Mouse (Mus musculus): ENCODE results near the gene Fign. TPM values are rescaled to one million over a fixed set of nuclear protein-coding genes. Genes with fewer than 3 reads are reported as not detected.

The Fign gene
- 10 to 100 TPM in 1 of 2 experiments, 1 to 10 TPM in 1; 8.3 to 17.5 TPM for total RNA-seq (2021)
- polyA plus RNA-seq (2012; rRNA removed) = 5.0 and 8.9 TPM in 2 replicates
- long read RNA-seq = 0 reads

DNA sequence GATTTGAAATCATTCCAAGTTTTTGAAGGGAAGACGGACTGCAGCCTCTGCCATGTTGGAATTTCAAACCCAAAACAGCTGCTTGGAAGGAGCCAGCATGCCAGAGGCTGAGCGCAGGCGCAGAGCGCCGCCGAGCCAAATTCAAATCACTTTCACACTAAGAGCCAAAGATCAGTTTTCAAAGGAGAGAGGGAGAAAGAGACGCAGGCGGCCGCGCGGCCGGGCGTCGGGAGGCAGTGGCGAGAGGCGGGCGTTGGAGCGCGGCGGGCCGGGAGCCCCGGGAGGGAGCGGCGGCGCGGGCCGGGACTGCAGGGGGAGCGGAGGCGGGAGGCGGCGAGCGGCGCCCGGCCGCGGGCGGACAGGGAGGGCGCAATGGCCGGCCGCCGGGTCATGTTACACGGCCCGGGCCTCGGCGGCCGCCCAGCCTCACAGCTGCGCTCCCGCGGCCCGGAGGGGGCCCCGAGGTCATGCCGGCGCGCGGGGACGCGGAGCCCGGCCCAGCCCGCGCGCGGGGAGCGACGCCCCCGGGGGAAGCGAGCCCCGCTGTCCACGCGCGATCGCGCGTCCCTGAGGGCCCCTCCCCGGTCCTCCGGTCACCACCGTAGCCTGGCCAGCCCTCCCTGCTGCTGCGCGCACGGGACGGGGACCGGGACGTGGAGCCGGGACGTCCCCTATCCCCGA lies at the start of gene Fign:
Gene Fign, minus strand, starts transcription at position 102 of the 681 bp plus-strand sequence.
- Histone ChIP-seq H3K9ac (ENCODE audit: low read depth, low read length) (peak within 1 kb of the TSS; percentile 75), H3K27me3 (ENCODE audit: control insufficient read depth, insufficient read depth, low read length) (no peaks in the 10 kb centered on the region), H3K4me1 (ENCODE audit: control insufficient read depth, insufficient read depth, low read length) (no peaks in the 10 kb centered on the region), H3K79me2 (replicated peaks; ENCODE audit: control insufficient read depth, insufficient read depth, low read length) (no peaks in the 10 kb centered on the region), H3K27ac (peak within 1 kb of the TSS; percentile 62), H3K36me3 (ENCODE audit: control insufficient read depth, insufficient read depth, low read length) (no peaks in the 10 kb centered on the region), H3K4me3 (peak within 1 kb of the TSS; percentile 70)
- TF ChIP-seq EP300 (IDR thresholded peaks at IDR 0.05; ENCODE audit: insufficient read depth, low read depth, low read length) = no peak
- peak; percentile 12; the same call in 1 of the 2 replicates for TF ChIP-seq CTCF (IDR thresholded peaks at IDR 0.05)
- TF ChIP-seq POLR2A (IDR thresholded peaks at IDR 0.05; ENCODE audit: insufficient read depth, low read depth, low read length) = peak; percentile 58; the same call in 1 of the 2 replicates
- under 1% methylated on average over 76 of the region's 85 CpGs for WGBS
- intact Hi-C loops (cut with DNase I) = loop anchor here (2.0 to 10.0 kb wide), 4 partner anchors 15 to 173 kb away; no protein-coding TSS in a partner anchor
- DNase-seq = peak; percentile 80 to 87

DNA sequence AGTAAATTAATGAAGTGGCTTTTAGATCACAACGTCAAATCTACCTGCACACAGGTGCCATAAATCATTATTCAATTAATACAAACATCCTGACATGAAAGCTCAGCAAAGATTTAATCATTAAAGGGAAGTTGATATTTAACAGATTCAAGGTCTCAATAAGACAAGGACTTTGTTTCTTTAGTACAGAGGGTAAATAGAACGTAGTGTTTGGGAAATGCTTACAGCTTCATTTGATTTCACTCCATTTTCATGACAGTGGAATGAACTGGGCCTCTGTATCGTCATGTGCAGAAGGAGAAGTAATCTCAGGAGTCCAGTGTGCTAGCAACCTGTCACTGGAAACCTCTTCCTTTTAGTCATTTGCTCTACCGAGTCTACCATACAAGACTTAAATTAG lies 35.8 kb upstream of the Fign start:
- WGBS = 78% methylated on average over 4 of the region's 4 CpGs
- Histone ChIP-seq H3K4me1 (ENCODE audit: control insufficient read depth, insufficient read depth, low read length) (no peaks in the 10 kb centered on the region), H3K4me3 (no peak overlapping the region), H3K27me3 (ENCODE audit: control insufficient read depth, insufficient read depth, low read length) (no peaks in the 10 kb centered on the region), H3K79me2 (replicated peaks; ENCODE audit: control insufficient read depth, insufficient read depth, low read length) (no peaks in the 10 kb centered on the region), H3K9ac (ENCODE audit: low read depth, low read length) (no peak overlapping the region), H3K27ac (no peak overlapping the region), H3K36me3 (ENCODE audit: control insufficient read depth, insufficient read depth, low read length) (no peaks in the 10 kb centered on the region)
- intact Hi-C loops (cut with DNase I) = no loop called here
- no peak for DNase-seq
- TF ChIP-seq CTCF (IDR thresholded peaks at IDR 0.05) = no peak
- no peak for TF ChIP-seq POLR2A (IDR thresholded peaks at IDR 0.05; ENCODE audit: insufficient read depth, low read depth, low read length)
- no peak for TF ChIP-seq EP300 (IDR thresholded peaks at IDR 0.05; ENCODE audit: insufficient read depth, low read depth, low read length)

DNA sequence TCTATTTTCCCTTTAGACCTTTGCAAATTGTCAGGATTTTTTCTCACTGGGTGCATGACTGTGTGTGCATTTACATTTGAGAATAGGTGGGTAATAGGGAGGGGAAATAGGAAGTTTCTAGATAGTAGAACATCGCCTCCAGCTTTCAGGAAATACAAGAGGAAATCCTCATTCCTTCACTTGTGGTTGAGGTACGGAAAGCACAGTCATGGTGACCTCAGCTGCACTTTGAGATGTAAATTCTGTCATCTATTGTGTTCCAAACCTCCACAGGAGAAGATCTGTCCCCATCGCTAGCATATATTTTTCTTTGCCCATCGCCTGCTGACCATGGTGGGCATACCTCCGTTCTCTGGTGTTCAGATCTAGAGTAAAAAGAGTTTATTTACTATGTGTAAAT lies 22.7 kb upstream of the Fign start:
- Histone ChIP-seq H3K4me3 (no peak overlapping the region), H3K27me3 (ENCODE audit: control insufficient read depth, insufficient read depth, low read length) (no peaks in the 10 kb centered on the region), H3K4me1 (ENCODE audit: control insufficient read depth, insufficient read depth, low read length) (no peaks in the 10 kb centered on the region), H3K27ac (no peak overlapping the region), H3K36me3 (ENCODE audit: control insufficient read depth, insufficient read depth, low read length) (no peaks in the 10 kb centered on the region), H3K9ac (ENCODE audit: low read depth, low read length) (no peak overlapping the region), H3K79me2 (replicated peaks; ENCODE audit: control insufficient read depth, insufficient read depth, low read length) (no peaks in the 10 kb centered on the region)
- intact Hi-C loops (cut with DNase I) = no loop called here
- no peak for DNase-seq
- TF ChIP-seq POLR2A (IDR thresholded peaks at IDR 0.05; ENCODE audit: insufficient read depth, low read depth, low read length) (no peak), CTCF (IDR thresholded peaks at IDR 0.05) (no peak), EP300 (IDR thresholded peaks at IDR 0.05; ENCODE audit: insufficient read depth, low read depth, low read length) (no peak)
- WGBS = 68% methylated on average over 5 of the region's 5 CpGs

DNA sequence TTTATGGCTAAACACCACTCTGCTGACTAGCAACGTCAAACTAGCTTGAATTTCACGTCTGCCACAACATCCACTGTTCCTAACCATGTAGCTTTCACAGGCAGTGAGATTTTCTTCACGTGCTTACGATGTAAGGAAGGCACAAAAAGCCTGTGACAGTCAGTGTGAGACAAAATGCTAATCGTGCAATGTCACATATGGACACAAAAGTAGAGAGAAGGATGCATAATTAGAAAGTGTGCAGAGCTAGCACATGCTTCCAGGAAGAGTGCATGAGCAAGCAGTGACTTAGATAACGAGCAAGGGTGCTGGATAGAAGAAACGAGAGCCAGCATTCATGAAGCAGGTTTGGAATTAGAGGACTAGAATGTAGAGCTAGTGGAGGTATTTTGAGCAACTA lies 18.8 kb upstream of the Fign start:
- H3K4me3 ChIP-seq = no peak overlapping the region
- DNase-seq = no peak
- no peak overlapping the region for H3K9ac ChIP-seq (ENCODE audit: low read depth, low read length)
- intact Hi-C loops (cut with DNase I) = no loop called here
- H3K27me3 ChIP-seq (ENCODE audit: control insufficient read depth, insufficient read depth, low read length) = no peaks in the 10 kb centered on the region
- no peaks in the 10 kb centered on the region for H3K4me1 ChIP-seq (ENCODE audit: control insufficient read depth, insufficient read depth, low read length)
- H3K36me3 ChIP-seq (ENCODE audit: control insufficient read depth, insufficient read depth, low read length) = no peaks in the 10 kb centered on the region
- no peak for TF ChIP-seq EP300 (IDR thresholded peaks at IDR 0.05; ENCODE audit: insufficient read depth, low read depth, low read length)
- no peak overlapping the region for H3K27ac ChIP-seq
- 62% methylated on average over 7 of the region's 7 CpGs for WGBS
- no peaks in the 10 kb centered on the region for H3K79me2 ChIP-seq (replicated peaks; ENCODE audit: control insufficient read depth, insufficient read depth, low read length)

DNA sequence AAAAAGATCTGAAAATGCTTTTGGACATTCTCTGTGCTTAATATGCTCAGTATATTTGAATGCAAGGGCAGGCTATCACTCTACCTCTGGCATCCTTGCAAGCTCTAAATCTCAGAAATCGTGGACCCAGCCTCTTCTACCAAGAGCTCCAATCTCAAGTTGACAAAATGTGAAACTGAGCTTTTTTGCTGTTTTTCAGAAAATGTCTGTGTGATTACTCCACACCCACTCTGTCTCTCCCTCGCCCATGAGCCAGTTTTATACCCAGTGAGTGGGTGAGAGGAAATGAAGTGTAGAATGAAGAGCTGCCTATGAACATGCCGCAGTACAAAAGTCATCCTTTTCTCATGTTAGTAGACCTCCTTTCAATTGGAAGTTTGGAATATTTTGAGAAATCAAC lies 13.3 kb upstream of the Fign start:
- Histone ChIP-seq H3K4me1 (ENCODE audit: control insufficient read depth, insufficient read depth, low read length) (no peaks in the 10 kb centered on the region), H3K9ac (ENCODE audit: low read depth, low read length) (no peak overlapping the region), H3K36me3 (ENCODE audit: control insufficient read depth, insufficient read depth, low read length) (no peaks in the 10 kb centered on the region), H3K4me3 (no peak overlapping the region), H3K79me2 (replicated peaks; ENCODE audit: control insufficient read depth, insufficient read depth, low read length) (no peaks in the 10 kb centered on the region), H3K27me3 (ENCODE audit: control insufficient read depth, insufficient read depth, low read length) (no peaks in the 10 kb centered on the region), H3K27ac (no peak overlapping the region)
- intact Hi-C loops (cut with DNase I) = no loop called here
- DNase-seq = no peak
- no peak for TF ChIP-seq CTCF (IDR thresholded peaks at IDR 0.05)
- no peak for TF ChIP-seq EP300 (IDR thresholded peaks at IDR 0.05; ENCODE audit: insufficient read depth, low read depth, low read length)
- TF ChIP-seq POLR2A (IDR thresholded peaks at IDR 0.05; ENCODE audit: insufficient read depth, low read depth, low read length) = no peak
- WGBS = 73% methylated on average over 3 of the region's 3 CpGs

DNA sequence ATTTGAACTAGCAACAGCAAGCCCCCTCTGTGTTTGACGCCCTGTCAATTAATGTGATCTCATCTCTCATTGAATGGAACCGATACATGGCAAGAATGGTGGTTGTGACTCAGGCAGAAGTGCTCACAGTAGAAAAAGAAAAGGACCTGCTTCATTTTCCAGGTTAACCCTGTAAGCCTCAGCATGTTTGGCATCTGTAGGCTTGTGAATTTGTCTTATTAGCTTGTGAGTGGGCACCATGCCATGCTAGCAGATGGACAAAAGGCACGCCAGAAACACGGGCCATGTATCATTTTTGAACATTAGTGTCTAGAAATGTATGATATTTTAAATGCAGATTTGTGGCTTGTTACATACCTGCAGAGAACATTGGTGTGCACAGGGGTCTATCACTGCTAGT lies 12.0 kb upstream of the Fign start:
- intact Hi-C loops (cut with DNase I) = loop anchor here (10.0 kb wide), 1 partner anchor 405 kb away; no protein-coding TSS in a partner anchor
- Histone ChIP-seq H3K9ac (ENCODE audit: low read depth, low read length) (no peak overlapping the region), H3K79me2 (replicated peaks; ENCODE audit: control insufficient read depth, insufficient read depth, low read length) (no peaks in the 10 kb centered on the region), H3K36me3 (ENCODE audit: control insufficient read depth, insufficient read depth, low read length) (no peaks in the 10 kb centered on the region), H3K4me1 (ENCODE audit: control insufficient read depth, insufficient read depth, low read length) (no peaks in the 10 kb centered on the region), H3K27me3 (ENCODE audit: control insufficient read depth, insufficient read depth, low read length) (no peaks in the 10 kb centered on the region), H3K4me3 (no peak overlapping the region), H3K27ac (no peak overlapping the region)
- DNase-seq = no peak
- TF ChIP-seq CTCF (IDR thresholded peaks at IDR 0.05) (no peak), POLR2A (IDR thresholded peaks at IDR 0.05; ENCODE audit: insufficient read depth, low read depth, low read length) (no peak), EP300 (IDR thresholded peaks at IDR 0.05; ENCODE audit: insufficient read depth, low read depth, low read length) (no peak)
- WGBS = 80% methylated on average over 4 of the region's 4 CpGs

Measured in heart, adult 2 months (tissue).